Mouse (Mus musculus): Measurements from ENCODE around the gene B2m. TPM values are rescaled to one million over a fixed set of nuclear protein-coding genes. Genes with fewer than 3 reads are reported as not detected.

B2m gene
- polyA plus RNA-seq, 1 experiment from 2014 or later: 475 TPM

GRCm38 (mm10) chr2:122117961-122118958 is 29.2 kb upstream of the B2m start, which contains the start of gene Spg11:
TSS of gene Spg11 (minus strand) at chr2:122118386.
- Histone ChIP-seq H3K36me3 (ENCODE audit: control insufficient read depth, insufficient read depth, low read length) (peaks cover 2% of the 10 kb centered on the region; the same call in 1 of the 2 replicates), H3K27me3 (ENCODE audit: control insufficient read depth, insufficient read depth, low read length) (no peaks in the 10 kb centered on the region), H3K4me2 (replicated peaks; ENCODE audit: low read depth) (peak within 1 kb of the TSS; percentile 54), H3K9me3 (ENCODE audit: control insufficient read depth, low read length) (no peaks in the 10 kb centered on the region), H3K4me3 (ENCODE audit: low read depth, low read length) (peak within 1 kb of the TSS; percentile 97), H3K9ac (ENCODE audit: low read length) (peak within 1 kb of the TSS; percentile 97), H3K27ac (replicated peaks) (peak within 1 kb of the TSS; percentile 98), H3K4me1 (replicated peaks; ENCODE audit: control insufficient read depth, insufficient read depth) (no peaks in the 10 kb centered on the region)
- WGBS: under 1% methylated on average over 46 of the region's 47 CpGs
- ATAC-seq (ENCODE audit: low FRiP score, low TSS enrichment) (peak; percentile 99), DNase-seq (ENCODE audit: low spot score) (peak; percentile 98)
- TF ChIP-seq EP300 (optimal IDR thresholded peaks at IDR 0.05): peak; percentile 80
- TF ChIP-seq CTCF (IDR thresholded peaks at IDR 0.05; ENCODE audit: low read depth): peak; percentile 30; the same call in 1 of the 2 replicates

GRCm38 (mm10) chr2:122125680-122126572 is 21.6 kb upstream of the B2m start:
- no peaks in the 10 kb centered on the region for H3K9me3 ChIP-seq (ENCODE audit: control insufficient read depth, low read length)
- 41% methylated on average over 12 of the region's 12 CpGs for WGBS
- no peaks in the 10 kb centered on the region for H3K4me1 ChIP-seq (replicated peaks; ENCODE audit: control insufficient read depth, insufficient read depth)
- H3K4me3 ChIP-seq (ENCODE audit: low read depth, low read length): no peak overlapping the region
- TF ChIP-seq CTCF (IDR thresholded peaks at IDR 0.05; ENCODE audit: low read depth) (no peak), EP300 (optimal IDR thresholded peaks at IDR 0.05) (no peak)
- no peak for DNase-seq (ENCODE audit: low spot score)
- ATAC-seq (ENCODE audit: low FRiP score, low TSS enrichment): no peak
- H3K27ac ChIP-seq (replicated peaks): no peak overlapping the region
- no peak overlapping the region for H3K4me2 ChIP-seq (replicated peaks; ENCODE audit: low read depth)
- no peaks in the 10 kb centered on the region for H3K27me3 ChIP-seq (ENCODE audit: control insufficient read depth, insufficient read depth, low read length)
- H3K9ac ChIP-seq (ENCODE audit: low read length): no peak overlapping the region
- no peaks in the 10 kb centered on the region for H3K36me3 ChIP-seq (ENCODE audit: control insufficient read depth, insufficient read depth, low read length)

- 40% methylated on average over 5 of the region's 5 CpGs for WGBS
- ATAC-seq (ENCODE audit: low FRiP score, low TSS enrichment): no peak
- H3K4me2 ChIP-seq (replicated peaks; ENCODE audit: low read depth): no peak overlapping the region
These were observed 20.6 kb upstream of the B2m start for GRCm38 (mm10) chr2:122126765-122127347.

GRCm38 (mm10) chr2:122127635-122128034 is 19.9 kb upstream of the B2m start:
- Histone ChIP-seq H3K4me2 (replicated peaks; ENCODE audit: low read depth) (no peak overlapping the region), H3K9me3 (ENCODE audit: control insufficient read depth, low read length) (no peaks in the 10 kb centered on the region), H3K4me3 (ENCODE audit: low read depth, low read length) (no peak overlapping the region), H3K36me3 (ENCODE audit: control insufficient read depth, insufficient read depth, low read length) (no peaks in the 10 kb centered on the region), H3K27me3 (ENCODE audit: control insufficient read depth, insufficient read depth, low read length) (no peaks in the 10 kb centered on the region), H3K9ac (ENCODE audit: low read length) (no peak overlapping the region), H3K4me1 (replicated peaks; ENCODE audit: control insufficient read depth, insufficient read depth) (no peaks in the 10 kb centered on the region), H3K27ac (replicated peaks) (no peak overlapping the region)
- DNase-seq (ENCODE audit: low spot score): no peak
- 92% methylated on average over 4 of the region's 4 CpGs for WGBS
- TF ChIP-seq CTCF (IDR thresholded peaks at IDR 0.05; ENCODE audit: low read depth) (no peak), EP300 (optimal IDR thresholded peaks at IDR 0.05) (no peak)
- no peak for ATAC-seq (ENCODE audit: low FRiP score, low TSS enrichment)

More at GRCm38 (mm10) chr2:122126765-122127347, 20.6 kb upstream of the B2m start:
- Histone ChIP-seq H3K4me3 (ENCODE audit: low read depth, low read length) (no peak overlapping the region), H3K36me3 (ENCODE audit: control insufficient read depth, insufficient read depth, low read length) (no peaks in the 10 kb centered on the region), H3K27ac (replicated peaks) (no peak overlapping the region), H3K9me3 (ENCODE audit: control insufficient read depth, low read length) (no peaks in the 10 kb centered on the region), H3K27me3 (ENCODE audit: control insufficient read depth, insufficient read depth, low read length) (no peaks in the 10 kb centered on the region), H3K4me1 (replicated peaks; ENCODE audit: control insufficient read depth, insufficient read depth) (no peaks in the 10 kb centered on the region), H3K9ac (ENCODE audit: low read length) (no peak overlapping the region)
- TF ChIP-seq CTCF (IDR thresholded peaks at IDR 0.05; ENCODE audit: low read depth): no peak
- no peak for TF ChIP-seq EP300 (optimal IDR thresholded peaks at IDR 0.05)
- no peak for DNase-seq (ENCODE audit: low spot score)

GRCm38 (mm10) chr2:122132078-122132477 is 15.4 kb upstream of the B2m start:
- WGBS: 85% methylated on average over 2 of the region's 2 CpGs
- TF ChIP-seq CTCF (IDR thresholded peaks at IDR 0.05; ENCODE audit: low read depth): no peak
- no peak for TF ChIP-seq EP300 (optimal IDR thresholded peaks at IDR 0.05)
- H3K36me3 ChIP-seq (ENCODE audit: control insufficient read depth, insufficient read depth, low read length): no peaks in the 10 kb centered on the region
- DNase-seq (ENCODE audit: low spot score): no peak
- no peak for ATAC-seq (ENCODE audit: low FRiP score, low TSS enrichment)
- no peak overlapping the region for H3K4me2 ChIP-seq (replicated peaks; ENCODE audit: low read depth)
- H3K4me3 ChIP-seq (ENCODE audit: low read depth, low read length): no peak overlapping the region
- no peak overlapping the region for H3K9ac ChIP-seq (ENCODE audit: low read length)
- no peak overlapping the region for H3K27ac ChIP-seq (replicated peaks)
- H3K9me3 ChIP-seq (ENCODE audit: control insufficient read depth, low read length): no peaks in the 10 kb centered on the region
- H3K4me1 ChIP-seq (replicated peaks; ENCODE audit: control insufficient read depth, insufficient read depth): no peaks in the 10 kb centered on the region
- no peaks in the 10 kb centered on the region for H3K27me3 ChIP-seq (ENCODE audit: control insufficient read depth, insufficient read depth, low read length)
